Mouse (Mus musculus) retina, postnatal 1 day (tissue): ENCODE results near the gene 2300009A05Rik.

Experiments used
- DNase-seq: peaks from one replicate; pipeline ENCODE4 v3.0.0-alpha.2; 2012

Gene 2300009A05Rik

GRCm38 (mm10) chr9:63346029-63346428 lies 53.0 kb downstream of the 2300009A05Rik start:
- no peak for DNase-seq
